Mouse (Mus musculus) liver, embryonic 14.5 days (tissue): Measurements from ENCODE around the gene Draxin. TPM values are rescaled to one million over a fixed set of nuclear protein-coding genes. Genes with fewer than 3 reads are reported as not detected.

Experiments used
- ATAC-seq: fragments of 200-750 bp; cut with Nextera tagmentation; 2 replicates; pipeline ENCODE4 v1.8.0; 2017; ENCODE audit warnings: moderate number of reproducible peaks, mild to moderate bottlenecking, moderate library complexity; ENCODE audit not compliant: insufficient read depth
- DNase-seq, 3 experiments: peaks; one replicate each; pipeline ENCODE4 v3.0.0-alpha.2; 2012 to 2013; ENCODE audit warnings: low read depth in 3 of 3, low spot score in 3 of 3
- H3K27ac ChIP-seq: fragments of 300-500 bp; sonication (generic); 2 replicates; pipeline ENCODE4 v1.5.1; 2014; ENCODE audit warnings: moderate library complexity, mild to moderate bottlenecking, control low read depth, inconsistent platforms
- H3K27me3 ChIP-seq: fragments of 300-500 bp; sonication (generic); 2 replicates; pipeline ENCODE4 v1.6.1; 2014; ENCODE audit warnings: mild to moderate bottlenecking, low read length, moderate library complexity; ENCODE audit not compliant: control insufficient read depth, insufficient read depth
- H3K36me3 ChIP-seq: fragments of 300-500 bp; sonication (generic); replicated peaks from 2 replicates; pipeline ENCODE4 v1.6.1; 2014; ENCODE audit warnings: low read depth; ENCODE audit not compliant: control insufficient read depth, insufficient read depth
- H3K4me1 ChIP-seq, 2 experiments: fragments of 200-500 bp in 1 of 2; fragments of 300-500 bp in 1 of 2; sonication (generic) in 1 of 2; replicated peaks; 2 replicates each; pipeline ENCODE4 v1.6.1; 2012 to 2014; ENCODE audit warnings: antibody characterized with exemption in 1 of 2, inconsistent platforms in 1 of 2, low read length in 1 of 2; ENCODE audit not compliant: control insufficient read depth in 2 of 2, insufficient read depth in 2 of 2
- H3K4me2 ChIP-seq: fragments of 300-500 bp; sonication (generic); 2 replicates; pipeline ENCODE4 v1.6.1; 2014; ENCODE audit warnings: low read depth, mild to moderate bottlenecking, control low read depth, moderate library complexity
- H3K4me3 ChIP-seq, 2 experiments: fragments of 200-500 bp in 1 of 2; fragments of 300-500 bp in 1 of 2; sonication (generic) in 1 of 2; 2 replicates each; pipeline ENCODE4 v1.5.1; 2012 to 2014; ENCODE audit warnings: low read depth in 2 of 2, low read length in 2 of 2, mild to moderate bottlenecking in 2 of 2, control low read depth in 1 of 2, inconsistent platforms in 1 of 2, moderate library complexity in 1 of 2; ENCODE audit not compliant: insufficient read depth in 1 of 2
- H3K9ac ChIP-seq: fragments of 300-500 bp; sonication (generic); replicated peaks from 2 replicates; pipeline ENCODE4 v1.6.1; 2014; ENCODE audit warnings: mild to moderate bottlenecking, control low read depth, moderate library complexity
- H3K9me3 ChIP-seq: fragments of 300-500 bp; sonication (generic); 2 replicates; pipeline ENCODE4 v1.6.1; 2016; ENCODE audit warnings: low read length, mixed read lengths; ENCODE audit not compliant: control insufficient read depth
- CTCF ChIP-seq: IDR thresholded peaks from 2 replicates; pipeline ENCODE4 v1.5.1; 2016; ENCODE audit warnings: antibody characterized with exemption, low read depth, control low read depth
- EP300 ChIP-seq: IDR thresholded peaks from 2 replicates; pipeline ENCODE4 v1.6.1; 2016; ENCODE audit warnings: antibody characterized with exemption, low read depth
- WGBS: fragments of 180-500 bp; shearing (Covaris S2); extraction: QIAGEN DNeasy Blood & Tissue Kit; methylation state at CpG from one replicate; pipeline ENCODE4 v1.1.7; 2014; ENCODE audit not compliant: insufficient replicate concordance; 5-methylcytosine and 5-hydroxymethylcytosine counted together
- polyA plus RNA-seq, 2 experiments: library from polyadenylated mRNA; depleted of rRNA in 1 of 2; stranded (reverse) in 1 of 2; unstranded in 1 of 2; fragments of >200 nt; fragmentation: Nextera tagmentation in 1 of 2; extraction: Ambion mirVana in 1 of 2; gene quantifications; 2 replicates each; pipeline versions ENCODE4 v1.2.1 to v1.2.3; 2012 to 2014

Gene Draxin
- polyA plus RNA-seq, 2 experiments, result 0.05 to 0.16 TPM

- Histone ChIP-seq H3K27me3 (peaks cover 55% of the 10 kb centered on the region), H3K4me2 (no peak overlapping the region)
Observed at GRCm38 (mm10) chr4:148171261-148171660, 40.8 kb upstream of the Draxin start.

GRCm38 (mm10) chr4:148170842-148171241 lies 40.3 kb upstream of the Draxin start:
- H3K27me3 ChIP-seq, result peaks cover 56% of the 10 kb centered on the region
- WGBS, result 0% methylated on average over 2 of the region's 2 CpGs
- no peak for DNase-seq

More at GRCm38 (mm10) chr4:148171261-148171660, 40.8 kb upstream of the Draxin start:
- no peak overlapping the region for H3K9ac ChIP-seq
- no peaks in the 10 kb centered on the region for H3K36me3 ChIP-seq
- ATAC-seq, result no peak
- H3K4me3 ChIP-seq, result no peak overlapping the region
- WGBS, result 34% methylated on average over 3 of the region's 3 CpGs
- H3K4me1 ChIP-seq, result no peaks in the 10 kb centered on the region
- H3K27ac ChIP-seq, result no peak overlapping the region
- H3K9me3 ChIP-seq, result no peaks in the 10 kb centered on the region
- no peak for TF ChIP-seq CTCF
- TF ChIP-seq EP300, result no peak
- DNase-seq, result no peak

GRCm38 (mm10) chr4:148169586-148169985 lies 39.1 kb upstream of the Draxin start:
- no peak for ATAC-seq

More at GRCm38 (mm10) chr4:148170842-148171241, 40.3 kb upstream of the Draxin start:
- no peaks in the 10 kb centered on the region for H3K4me1 ChIP-seq
- no peak overlapping the region for H3K4me2 ChIP-seq
- no peak overlapping the region for H3K27ac ChIP-seq
- H3K36me3 ChIP-seq, result no peaks in the 10 kb centered on the region
- H3K4me3 ChIP-seq, result no peak overlapping the region
- H3K9ac ChIP-seq, result no peak overlapping the region
- TF ChIP-seq EP300, result no peak
- TF ChIP-seq CTCF, result peak; percentile 97
- H3K9me3 ChIP-seq, result no peaks in the 10 kb centered on the region
- no peak for ATAC-seq

GRCm38 (mm10) chr4:148168287-148168686 lies 37.8 kb upstream of the Draxin start:
- Histone ChIP-seq H3K9me3 (no peaks in the 10 kb centered on the region), H3K4me1 (no peaks in the 10 kb centered on the region), H3K4me2 (no peak overlapping the region), H3K36me3 (no peaks in the 10 kb centered on the region), H3K27me3 (peaks cover 57% of the 10 kb centered on the region), H3K9ac (no peak overlapping the region), H3K27ac (no peak overlapping the region), H3K4me3 (no peak overlapping the region)
- ATAC-seq (no peak; the same call in 1 of the 2 replicates), DNase-seq (peak in 1 of 3 experiments; percentile 30)
- TF ChIP-seq EP300 (no peak), CTCF (peak; percentile 92)
- 13% methylated on average over 7 of the region's 7 CpGs for WGBS

More at GRCm38 (mm10) chr4:148169586-148169985, 39.1 kb upstream of the Draxin start:
- no peaks in the 10 kb centered on the region for H3K4me1 ChIP-seq
- H3K4me3 ChIP-seq, result no peak overlapping the region
- no peaks in the 10 kb centered on the region for H3K9me3 ChIP-seq
- no peaks in the 10 kb centered on the region for H3K36me3 ChIP-seq
- DNase-seq, result no peak
- WGBS, result 8% methylated on average over 15 of the region's 15 CpGs
- H3K9ac ChIP-seq, result no peak overlapping the region
- peaks cover 59% of the 10 kb centered on the region for H3K27me3 ChIP-seq
- H3K27ac ChIP-seq, result no peak overlapping the region
- no peak overlapping the region for H3K4me2 ChIP-seq
- TF ChIP-seq CTCF (peak; percentile 11; the same call in 1 of the 2 replicates), EP300 (no peak)

- H3K4me2 ChIP-seq, result no peak overlapping the region
- ATAC-seq, result no peak
- no peak overlapping the region for H3K27ac ChIP-seq
- H3K4me3 ChIP-seq, result no peak overlapping the region
- no peaks in the 10 kb centered on the region for H3K4me1 ChIP-seq
- H3K9me3 ChIP-seq, result no peaks in the 10 kb centered on the region
- peaks cover 56% of the 10 kb centered on the region for H3K27me3 ChIP-seq
- TF ChIP-seq EP300 (no peak), CTCF (peak; percentile 70)
- WGBS, result 25% methylated on average over 4 of the region's 4 CpGs
- H3K9ac ChIP-seq, result no peak overlapping the region
- DNase-seq, result peak in 1 of 3 experiments; percentile 24
- no peaks in the 10 kb centered on the region for H3K36me3 ChIP-seq
Observed at GRCm38 (mm10) chr4:148166986-148167385, 36.5 kb upstream of the Draxin start.
